Mouse (Mus musculus) T-cell, adult 2 months (primary cell): ENCODE measurements at regions not wholly inside any gene's neighbourhood (a gene's known extent, or its start where the extent isn't known, plus 50 kb on each side); places are given as distances from the start of the nearest gene placed in this dataset.

Experiments used
- DNase-seq: peaks from one replicate; pipeline ENCODE4 v3.0.0; 2022; ENCODE audit warnings: low spot score

- DNase-seq: no peak
Observed at GRCm38 (mm10) chr4:71218060-71218459, 539.7 kb downstream of the Gm11232 start.

- DNase-seq: no peak
Observed at GRCm38 (mm10) chr4:71187801-71188200, 570.0 kb downstream of the Gm11232 start.

GRCm38 (mm10) chr4:71177661-71178060 lies 580.1 kb downstream of the Gm11232 start:
- no peak for DNase-seq

GRCm38 (mm10) chr4:71165802-71166201 lies 592.0 kb downstream of the Gm11232 start:
- DNase-seq: no peak

GRCm38 (mm10) chr4:71131670-71132317 lies 597.0 kb upstream of the Megf9 start:
- DNase-seq: no peak

- DNase-seq: no peak
Observed at GRCm38 (mm10) chr4:71130946-71131669, 596.3 kb upstream of the Megf9 start.

- DNase-seq: no peak
Observed at GRCm38 (mm10) chr4:71129306-71129705, 594.5 kb upstream of the Megf9 start.
